In the genomic region with DNA sequence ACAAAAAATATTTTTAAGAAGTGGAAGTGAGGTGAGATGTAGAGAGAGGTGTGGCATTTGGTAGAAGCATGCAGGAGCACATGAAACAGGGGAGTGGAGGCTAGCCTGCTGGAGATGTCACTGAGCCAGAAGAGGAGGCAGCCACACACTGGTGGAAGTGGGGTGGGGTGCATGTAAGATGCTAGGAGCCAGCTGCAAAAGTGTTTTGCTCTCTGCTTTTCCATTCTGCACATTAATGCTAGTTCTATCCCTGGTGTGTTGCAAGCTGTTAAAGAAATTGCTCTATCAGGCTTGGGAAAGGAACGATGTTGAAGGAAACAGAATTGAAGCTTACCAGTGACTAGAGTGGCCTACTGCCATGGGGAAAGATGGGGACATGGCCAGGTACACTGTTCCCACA, we compare ENCODE assay signal across 11 mouse cellular contexts. TPM values are rescaled to one million over a fixed set of nuclear protein-coding genes. Genes with fewer than 3 reads are reported as not detected.
DNase-seq lines count a peak whose midpoint lies in the region; ATAC-seq lines count a peak whose summit lies in the region.
"Had no signal": no experiment of that assay in that cellular context is flagged by ENCODE, and none has a peak within 500 bp of the region (broad histone marks: within the 10 kb centered on the region; RNA-seq: fewer than 3 reads in every experiment).

No protein-coding gene starts in this region.

- H3K27ac ChIP-seq in embryonic facial prominence, embryonic 12.5 days, result 0 out of 2 replicates have a peak overlapping the region, but pooled peaks have one; percentile 4
- no peak overlapping the region for H3K27ac ChIP-seq in embryonic facial prominence, embryonic 10.5 days (replicated peaks)
- H3K27ac ChIP-seq in limb, embryonic 13.5 days, result peak overlapping the region; percentile 8; the same call in 1 of the 2 replicates
- H3K27ac ChIP-seq in limb, embryonic 10.5 days, result no peak overlapping the region
- peak overlapping the region; percentile 70 for H3K27ac ChIP-seq in hindbrain, embryonic 15.5 days (replicated peaks)
- H3K27ac ChIP-seq in midbrain, embryonic 16.5 days (ENCODE audit: low read length), result peak overlapping the region; percentile 77
- H3K27ac ChIP-seq: heart, embryonic 15.5 days had no signal

- ATAC-seq in embryonic facial prominence, embryonic 12.5 days (ENCODE audit: insufficient number of reproducible peaks, insufficient read depth, low FRiP score, low TSS enrichment), result no peak
- no peak for ATAC-seq in limb, embryonic 13.5 days (ENCODE audit: low FRiP score, low read depth)
- ATAC-seq in hindbrain, embryonic 15.5 days (ENCODE audit: low FRiP score, low read depth), result no peak
- no peak; the same call in 1 of the 2 replicates for ATAC-seq in midbrain, embryonic 16.5 days
- ATAC-seq in erythroblast, adult 5-6 weeks (replicated peaks; ENCODE audit: low FRiP score, poor library complexity, severe bottlenecking), result no peak
- ATAC-seq: liver, postnatal 0 days had no signal

- H3K9me3 ChIP-seq in embryonic facial prominence, embryonic 12.5 days, result no peaks in the 10 kb centered on the region
- no peaks in the 10 kb centered on the region for H3K9me3 ChIP-seq in embryonic facial prominence, embryonic 10.5 days
- H3K9me3 ChIP-seq in limb, embryonic 13.5 days, result no peaks in the 10 kb centered on the region
- no peaks in the 10 kb centered on the region for H3K9me3 ChIP-seq in limb, embryonic 10.5 days (replicated peaks)
- no peaks in the 10 kb centered on the region for H3K9me3 ChIP-seq in hindbrain, embryonic 15.5 days
- H3K9me3 ChIP-seq in midbrain, embryonic 16.5 days (replicated peaks; ENCODE audit: control insufficient read depth, low read length, poor library complexity, severe bottlenecking), result no peaks in the 10 kb centered on the region
- H3K9me3 ChIP-seq: heart, embryonic 15.5 days had no signal

- DNase-seq in embryonic facial prominence, embryonic 10.5 days (ENCODE audit: low spot score), result no peak
- no peak for DNase-seq in limb, embryonic 10.5 days (ENCODE audit: low spot score)
- no peak for DNase-seq in adrenal gland, adult (ENCODE audit: inconsistent age in 2 of 2, low spot score in 1 of 2)
- DNase-seq: cerebellum, adult 18-20 months; liver, postnatal 0 days had no signal

- no peak overlapping the region for H3K4me3 ChIP-seq in embryonic facial prominence, embryonic 12.5 days
- H3K4me3 ChIP-seq in embryonic facial prominence, embryonic 10.5 days, result no peak overlapping the region
- no peak overlapping the region for H3K4me3 ChIP-seq in limb, embryonic 13.5 days
- no peak overlapping the region for H3K4me3 ChIP-seq in limb, embryonic 10.5 days
- no peak overlapping the region for H3K4me3 ChIP-seq in hindbrain, embryonic 15.5 days
- no peak overlapping the region for H3K4me3 ChIP-seq in midbrain, embryonic 16.5 days (ENCODE audit: low read depth, low read length)
- H3K4me3 ChIP-seq: heart, embryonic 15.5 days had no signal

- H3K4me1 ChIP-seq in embryonic facial prominence, embryonic 12.5 days, result 0 out of 2 replicates have a peak, but pooled peaks cover 8% of the 10 kb centered on the region
- peaks cover 17% of the 10 kb centered on the region for H3K4me1 ChIP-seq in embryonic facial prominence, embryonic 10.5 days
- no peaks in the 10 kb centered on the region for H3K4me1 ChIP-seq in limb, embryonic 13.5 days
- no peaks in the 10 kb centered on the region for H3K4me1 ChIP-seq in limb, embryonic 10.5 days
- peaks cover 35% of the 10 kb centered on the region for H3K4me1 ChIP-seq in hindbrain, embryonic 15.5 days (replicated peaks)
- H3K4me1 ChIP-seq in midbrain, embryonic 16.5 days (ENCODE audit: control insufficient read depth, insufficient read depth, low read length), result peaks cover 21% of the 10 kb centered on the region
- H3K4me1 ChIP-seq: heart, embryonic 15.5 days had no signal

- no peak overlapping the region for H3K9ac ChIP-seq in embryonic facial prominence, embryonic 12.5 days
- no peak overlapping the region for H3K9ac ChIP-seq in limb, embryonic 13.5 days
- no peak overlapping the region for H3K9ac ChIP-seq in hindbrain, embryonic 15.5 days
- H3K9ac ChIP-seq in midbrain, embryonic 16.5 days (ENCODE audit: low read depth, low read length), result peak overlapping the region; percentile 28; the same call in 1 of the 2 replicates
- H3K9ac ChIP-seq: heart, embryonic 15.5 days; liver, postnatal 0 days had no signal

- H3K36me3 ChIP-seq in embryonic facial prominence, embryonic 12.5 days, result no peaks in the 10 kb centered on the region
- no peaks in the 10 kb centered on the region for H3K36me3 ChIP-seq in embryonic facial prominence, embryonic 10.5 days (replicated peaks)
- no peaks in the 10 kb centered on the region for H3K36me3 ChIP-seq in limb, embryonic 13.5 days
- H3K36me3 ChIP-seq in limb, embryonic 10.5 days, result no peaks in the 10 kb centered on the region
- H3K36me3 ChIP-seq in hindbrain, embryonic 15.5 days, result no peaks in the 10 kb centered on the region
- H3K36me3 ChIP-seq in midbrain, embryonic 16.5 days (ENCODE audit: control insufficient read depth, insufficient read depth, low read length), result no peaks in the 10 kb centered on the region
- H3K36me3 ChIP-seq: heart, embryonic 15.5 days had no signal

- H3K27me3 ChIP-seq in embryonic facial prominence, embryonic 12.5 days, result no peaks in the 10 kb centered on the region
- H3K27me3 ChIP-seq in embryonic facial prominence, embryonic 10.5 days (replicated peaks; ENCODE audit: low read depth, poor library complexity, severe bottlenecking), result no peaks in the 10 kb centered on the region
- H3K27me3 ChIP-seq in limb, embryonic 13.5 days, result no peaks in the 10 kb centered on the region
- H3K27me3 ChIP-seq in limb, embryonic 10.5 days (ENCODE audit: low read depth, poor library complexity, severe bottlenecking), result no peaks in the 10 kb centered on the region
- H3K27me3 ChIP-seq in hindbrain, embryonic 15.5 days, result no peaks in the 10 kb centered on the region
- no peaks in the 10 kb centered on the region for H3K27me3 ChIP-seq in midbrain, embryonic 16.5 days (ENCODE audit: control insufficient read depth, insufficient read depth, low read depth, low read length)
- H3K27me3 ChIP-seq: heart, embryonic 15.5 days had no signal

- H3K4me2 ChIP-seq in embryonic facial prominence, embryonic 12.5 days (replicated peaks), result no peak overlapping the region
- H3K4me2 ChIP-seq in limb, embryonic 13.5 days (replicated peaks), result no peak overlapping the region
- peak overlapping the region; percentile 5; the same call in 1 of the 2 replicates for H3K4me2 ChIP-seq in hindbrain, embryonic 15.5 days
- no peak overlapping the region; the same call in 1 of the 2 replicates for H3K4me2 ChIP-seq in midbrain, embryonic 16.5 days (ENCODE audit: low read length)
- H3K4me2 ChIP-seq: heart, embryonic 15.5 days had no signal

- WGBS in embryonic facial prominence, embryonic 12.5 days, result 86% methylated on average over 1 of the region's 1 CpGs
- 95% methylated on average over 1 of the region's 1 CpGs for WGBS in embryonic facial prominence, embryonic 10.5 days
- 68% methylated on average over 1 of the region's 1 CpGs for WGBS in limb, embryonic 13.5 days
- WGBS in limb, embryonic 10.5 days, result 89% methylated on average over 1 of the region's 1 CpGs
- WGBS in hindbrain, embryonic 15.5 days, result 25% methylated on average over 1 of the region's 1 CpGs
- WGBS in midbrain, embryonic 16.5 days, result 38% methylated on average over 1 of the region's 1 CpGs

RNA-seq across cellular contexts. Expression of gene Arfgap2, which starts 59.6 kb away (rescaled TPM):
- 93.0 and 95.9 TPM in 2 replicates for polyA plus RNA-seq in embryonic facial prominence, embryonic 12.5 days (2016; fragmentation: Nextera tagmentation; extraction: Ambion mirVana)
- polyA plus RNA-seq in embryonic facial prominence, embryonic 10.5 days (2016; fragmentation: Nextera tagmentation; extraction: Ambion mirVana), result 101 and 102 TPM in 2 replicates
- 89.0 and 91.6 TPM in 2 replicates for polyA plus RNA-seq in limb, embryonic 13.5 days (2015; fragmentation: Nextera tagmentation; extraction: Ambion mirVana)
- polyA plus RNA-seq in limb, embryonic 10.5 days (2016; fragmentation: Nextera tagmentation; extraction: Ambion mirVana), result 101 and 113 TPM in 2 replicates
- 65.1 and 65.3 TPM in 2 replicates for polyA plus RNA-seq in hindbrain, embryonic 15.5 days (2015; fragmentation: Nextera tagmentation; extraction: Ambion mirVana)
- polyA plus RNA-seq in midbrain, embryonic 16.5 days (2015; fragmentation: Nextera tagmentation; extraction: Ambion mirVana), result 73.0 and 74.4 TPM in 2 replicates
- total RNA-seq in erythroblast, adult 5-6 weeks (2015; ENCODE audit: low replicate concordance), result 11.3 and 23.1 TPM in 2 replicates
- total RNA-seq in erythroblast, adult 5-6 weeks (2017; ENCODE audit: low replicate concordance), result 18.7 and 28.9 TPM in 2 replicates

Comparison
In these comparisons a context has a peak if more than half of its experiments do, and no peak if none do; other contexts are left out.
1. H3K27ac ChIP-seq: peak in embryonic facial prominence, embryonic 12.5 days (single experiment), limb, embryonic 13.5 days (single experiment), hindbrain, embryonic 15.5 days (single experiment) and midbrain, embryonic 16.5 days (single experiment); none in embryonic facial prominence, embryonic 10.5 days (single experiment) and limb, embryonic 10.5 days (single experiment).